9 mouse cellular contexts compared by ENCODE assay signal in the genomic region with DNA sequence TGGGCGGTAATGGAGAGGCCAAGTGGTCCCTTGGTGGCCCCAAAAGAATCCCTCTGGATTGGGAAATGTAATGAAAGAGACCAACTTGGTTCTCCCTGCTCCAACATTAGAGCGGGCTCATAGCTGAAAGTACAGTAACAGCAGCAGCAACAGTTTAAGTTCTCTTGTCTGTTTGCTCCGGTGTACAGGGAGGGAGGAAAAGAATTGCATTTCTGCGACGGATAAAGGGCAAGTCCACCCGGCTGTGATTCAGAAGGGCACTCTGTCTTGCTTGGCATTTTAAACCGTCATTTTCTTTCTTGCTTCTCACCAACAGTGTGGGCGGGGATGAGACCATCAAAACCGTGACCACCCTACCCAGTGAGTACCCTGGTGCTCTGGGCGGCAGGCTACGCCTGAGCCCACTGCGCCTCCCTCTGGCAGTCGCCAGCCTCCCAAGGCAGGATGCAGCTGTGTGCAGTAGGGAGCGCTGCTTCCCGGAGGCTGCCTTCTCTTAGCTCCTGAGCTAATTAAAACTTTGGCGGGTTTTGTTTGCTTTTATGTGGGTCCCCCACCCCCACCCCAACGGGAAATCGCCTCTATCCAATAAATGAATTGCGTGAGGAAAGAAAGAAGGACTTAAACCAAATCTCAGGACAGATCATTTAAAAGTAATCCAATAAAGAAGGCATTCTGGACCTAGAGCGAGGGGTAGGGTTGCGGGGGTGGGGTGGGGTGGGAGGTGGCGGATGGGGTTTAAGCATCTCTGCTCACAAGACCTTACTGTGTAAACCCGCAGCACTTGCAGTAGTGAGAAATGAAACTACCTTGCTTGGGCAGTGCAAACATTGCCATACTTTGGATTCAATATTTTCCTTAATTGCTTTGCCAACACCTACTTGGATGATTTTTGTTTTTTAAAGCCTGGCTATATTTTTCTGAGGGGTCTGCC.
DNase-seq lines count a peak whose midpoint lies in the region; ATAC-seq and TF ChIP-seq lines count a peak whose summit lies in the region.
"Had no signal": no experiment of that assay in that cellular context is flagged by ENCODE, and none has a peak within 500 bp of the region (broad histone marks: within the 10 kb centered on the region; RNA-seq: fewer than 3 reads in every experiment).

No protein-coding gene starts in this region.

- peak overlapping the region; percentile 55 for H3K4me2 ChIP-seq in intestine, embryonic 15.5 days (replicated peaks)
- H3K4me2 ChIP-seq in midbrain, embryonic 11.5 days = peak overlapping the region; percentile 32
- H3K4me2 ChIP-seq: liver, embryonic 15.5 days had no signal

- no peaks in the 10 kb centered on the region for H3K36me3 ChIP-seq in intestine, embryonic 15.5 days
- no peaks in the 10 kb centered on the region for H3K36me3 ChIP-seq in midbrain, embryonic 11.5 days (ENCODE audit: control insufficient read depth, insufficient read depth, low read length)
- H3K36me3 ChIP-seq in small intestine, adult 2 months (ENCODE audit: control insufficient read depth, insufficient read depth, low read length) = no peaks in the 10 kb centered on the region
- H3K36me3 ChIP-seq: liver, embryonic 15.5 days had no signal

- H3K27ac ChIP-seq in intestine, embryonic 15.5 days = no peak overlapping the region
- H3K27ac ChIP-seq in midbrain, embryonic 11.5 days (ENCODE audit: low read depth, low read length) = no peak overlapping the region
- no peak overlapping the region for H3K27ac ChIP-seq in small intestine, adult 2 months (ENCODE audit: insufficient read depth, low read depth, low read length)
- H3K27ac ChIP-seq: liver, embryonic 15.5 days had no signal

- DNase-seq in WW6 (ENCODE audit: low read depth, low spot score) = peak; percentile 50
- DNase-seq in cerebellum, postnatal 14 days = peak; percentile 57 to 60
- peak; percentile 11 to 33 for DNase-seq in frontal cortex, postnatal 25 days (ENCODE audit: low spot score in 2 of 2)
- DNase-seq in left cerebral cortex, postnatal 36 days (ENCODE audit: low spot score in 2 of 2) = peak; percentile 46 to 52
- DNase-seq in midbrain, embryonic 11.5 days (ENCODE audit: low spot score, missing footprints) = peak; percentile 93

- no peak for TF ChIP-seq POLR2A in small intestine, adult 2 months (IDR thresholded peaks at IDR 0.05; ENCODE audit: low read depth, low read length)

- no peaks in the 10 kb centered on the region for H3K4me1 ChIP-seq in intestine, embryonic 15.5 days (replicated peaks)
- no peaks in the 10 kb centered on the region; the same call in 1 of the 2 replicates for H3K4me1 ChIP-seq in midbrain, embryonic 11.5 days (ENCODE audit: control insufficient read depth, insufficient read depth, low read length)
- H3K4me1 ChIP-seq in small intestine, adult 2 months (ENCODE audit: control insufficient read depth, insufficient read depth, insufficient read length, low read length) = no peaks in the 10 kb centered on the region
- H3K4me1 ChIP-seq: liver, embryonic 15.5 days had no signal

- H3K9me3 ChIP-seq in intestine, embryonic 15.5 days = no peaks in the 10 kb centered on the region
- no peaks in the 10 kb centered on the region for H3K9me3 ChIP-seq in midbrain, embryonic 11.5 days (ENCODE audit: control insufficient read depth, low read length)
- H3K9me3 ChIP-seq: liver, embryonic 15.5 days had no signal

- H3K27me3 ChIP-seq in intestine, embryonic 15.5 days (replicated peaks) = no peaks in the 10 kb centered on the region
- H3K27me3 ChIP-seq in midbrain, embryonic 11.5 days (ENCODE audit: control insufficient read depth, insufficient read depth, low read length) = no peaks in the 10 kb centered on the region
- no peaks in the 10 kb centered on the region for H3K27me3 ChIP-seq in small intestine, adult 2 months (ENCODE audit: control insufficient read depth, insufficient read depth, low read length)
- H3K27me3 ChIP-seq: liver, embryonic 15.5 days had no signal

- 9% methylated on average over 23 of the region's 23 CpGs for WGBS in intestine, embryonic 15.5 days
- WGBS in midbrain, embryonic 11.5 days = 9% methylated on average over 23 of the region's 23 CpGs
- WGBS in small intestine, adult 2 months = 16% methylated on average over 23 of the region's 23 CpGs

- peak; percentile 56; the same call in 1 of the 2 replicates for TF ChIP-seq CTCF in small intestine, adult 2 months (IDR thresholded peaks at IDR 0.05; ENCODE audit: extremely low read depth, insufficient read length, insufficient replicate concordance, low read depth, low read length)

- peak; percentile 80; the same call in 1 of the 2 replicates for ATAC-seq in intestine, embryonic 15.5 days
- peak; percentile 87 for ATAC-seq in midbrain, embryonic 11.5 days (ENCODE audit: low FRiP score)
- no peak for ATAC-seq in activated CD4-positive, CD25-positive, alpha-beta regulatory T cell, adult 4 months

- H3K9ac ChIP-seq in intestine, embryonic 15.5 days = 0 out of 2 replicates have a peak overlapping the region, but pooled peaks have one; percentile 20
- H3K9ac ChIP-seq in midbrain, embryonic 11.5 days (ENCODE audit: low read length) = 0 out of 2 replicates have a peak overlapping the region, but pooled peaks have one; percentile 26
- H3K9ac ChIP-seq: liver, embryonic 15.5 days had no signal

- H3K4me3 ChIP-seq in intestine, embryonic 15.5 days (replicated peaks) = peak overlapping the region; percentile 15
- peak overlapping the region; percentile 1; the same call in 1 of the 2 replicates for H3K4me3 ChIP-seq in midbrain, embryonic 11.5 days (ENCODE audit: low read depth, low read length)
- no peak overlapping the region for H3K4me3 ChIP-seq in small intestine, adult 2 months (ENCODE audit: low read depth, low read length)
- H3K4me3 ChIP-seq: liver, embryonic 15.5 days had no signal

- intact Hi-C loops in left cerebral cortex, postnatal 36 days (cut with DNase I) = loop anchor here (10.0 kb wide), 1 partner anchor 738 kb away; no protein-coding TSS in a partner anchor

Comparison
In these comparisons a context has a peak if more than half of its experiments do, and no peak if none do; other contexts are left out.
1. DNase-seq: peak in every context shown above with its lines; median percentile 93 in midbrain, embryonic 11.5 days; 58 in cerebellum, postnatal 14 days; 50 in WW6; 49 in left cerebral cortex, postnatal 36 days; 22 in frontal cortex, postnatal 25 days.